Mouse (Mus musculus): ENCODE measurements around the gene Capn15. TPM values are rescaled to one million over a fixed set of nuclear protein-coding genes. Genes with fewer than 3 reads are reported as not detected.

Capn15 gene
- total RNA-seq, 2 experiments from 2014 or later, result 15.8 to 16.2 TPM

GRCm38 (mm10) chr17:25919786-25920642, 65.6 kb downstream of the Capn15 start:
- DNase-seq, result peak; percentile 100

DNA sequence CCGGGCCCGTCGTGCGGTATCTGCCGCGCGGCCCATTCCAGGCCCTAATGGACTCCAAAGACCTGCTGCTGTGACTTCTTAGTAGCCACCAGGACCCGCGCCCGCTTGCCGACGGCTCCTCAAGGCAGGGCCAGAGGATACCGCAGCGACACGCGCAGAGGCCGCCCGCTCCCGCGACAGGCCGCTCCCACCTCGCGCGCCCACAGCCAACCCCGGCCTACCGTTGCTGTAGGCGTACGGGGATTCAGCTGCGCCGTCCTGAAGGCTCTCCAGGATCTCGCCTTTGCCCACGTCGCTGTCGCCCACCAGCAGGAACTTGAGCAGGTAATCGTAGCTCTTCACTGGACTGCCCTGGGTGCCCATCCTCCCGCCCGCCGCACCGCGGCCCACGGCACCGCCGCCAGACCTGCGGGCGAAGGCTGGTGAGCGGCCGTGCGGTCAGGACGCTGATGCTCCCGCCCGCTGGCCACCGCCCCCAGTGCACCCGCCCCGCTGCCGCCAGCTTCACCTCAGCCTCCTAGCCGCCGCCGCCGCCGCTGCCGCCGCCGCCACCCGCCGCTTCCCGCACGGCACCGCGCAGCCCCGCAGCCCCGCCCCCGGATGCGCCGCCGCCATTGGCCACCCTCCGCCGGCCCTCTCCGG, 66.3 kb downstream of the Capn15 start, which contains the start of gene Rab40c:
Gene Rab40c, minus strand, starts transcription at position 584 of the 642 bp plus-strand sequence.
- peak; percentile 63 for DNase-seq

- DNase-seq, result peak; percentile 8
These were observed 67.4 kb downstream of the Capn15 start for GRCm38 (mm10) chr17:25918037-25918750.

DNA sequence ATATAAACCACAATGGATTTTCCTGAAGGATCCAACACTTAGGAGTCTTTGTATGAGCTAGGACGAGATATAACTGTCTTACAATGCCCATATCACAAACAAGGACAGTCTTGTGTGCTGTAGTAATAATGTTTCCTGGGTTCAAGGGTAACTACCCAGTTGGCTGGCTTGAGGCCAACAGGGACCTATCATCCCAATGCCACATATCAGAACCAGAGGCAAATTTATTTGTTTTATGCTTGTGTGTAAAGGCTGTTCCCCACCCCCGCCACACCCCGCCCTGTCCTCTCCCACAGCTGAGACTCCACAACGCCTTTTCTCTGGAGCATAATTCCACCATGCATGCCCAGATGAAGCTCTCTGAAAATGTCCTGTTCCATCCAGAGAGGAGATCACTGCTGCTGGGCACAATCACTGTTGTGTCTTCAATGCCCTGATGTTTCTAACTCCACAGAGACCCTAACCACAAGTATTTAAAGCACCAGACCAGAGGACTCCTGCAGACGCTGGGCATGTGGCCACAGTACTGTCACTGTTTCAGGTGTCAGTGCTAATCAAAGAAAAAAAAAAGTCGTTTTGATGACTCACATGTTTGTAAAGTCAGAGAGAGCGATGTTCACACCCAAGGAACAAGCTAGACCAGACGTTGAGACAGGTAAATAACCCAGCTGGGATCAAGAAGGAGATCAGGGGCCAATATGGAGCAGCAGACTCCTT, 68.5 kb downstream of the Capn15 start:
- DNase-seq, result peak; percentile 74

GRCm38 (mm10) chr17:25914295-25914694, 71.3 kb downstream of the Capn15 start:
- no peak for DNase-seq

GRCm38 (mm10) chr17:25913877-25914275, 71.7 kb downstream of the Capn15 start:
- DNase-seq, result peak; percentile 9

DNA sequence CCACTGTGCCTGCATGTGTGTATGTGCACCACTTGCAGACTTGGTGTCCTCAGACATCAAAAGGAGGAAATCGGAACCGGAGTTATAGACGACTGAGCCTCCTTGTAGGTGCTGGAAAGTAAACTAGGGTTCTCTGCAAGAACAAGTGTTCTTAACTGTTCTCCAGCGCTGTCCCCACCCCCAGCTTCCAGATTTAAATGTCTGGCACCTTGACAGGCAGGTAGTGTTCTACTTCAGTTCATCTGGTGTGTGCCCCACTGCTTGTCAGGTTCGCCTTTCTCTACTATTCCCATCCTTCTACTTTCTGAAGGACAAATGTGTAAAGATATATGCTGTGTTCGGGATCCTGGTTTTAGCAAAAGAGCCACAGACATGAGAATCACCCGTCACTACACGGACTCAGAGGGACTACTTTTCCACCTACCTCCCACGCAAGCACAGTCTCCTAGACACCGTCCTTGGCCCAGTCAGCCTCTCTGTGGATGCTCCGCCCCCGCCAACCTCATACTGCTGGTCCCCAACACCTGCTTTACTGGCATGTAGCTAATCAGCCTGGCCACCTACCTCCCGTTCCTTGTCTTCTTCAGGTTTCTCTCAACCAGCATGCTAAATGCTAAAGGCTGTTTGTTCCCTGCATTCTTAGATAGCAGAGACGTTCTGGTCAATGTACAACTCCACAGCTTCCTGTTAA, 72.3 kb downstream of the Capn15 start:
- peak; percentile 45 for DNase-seq

DNA sequence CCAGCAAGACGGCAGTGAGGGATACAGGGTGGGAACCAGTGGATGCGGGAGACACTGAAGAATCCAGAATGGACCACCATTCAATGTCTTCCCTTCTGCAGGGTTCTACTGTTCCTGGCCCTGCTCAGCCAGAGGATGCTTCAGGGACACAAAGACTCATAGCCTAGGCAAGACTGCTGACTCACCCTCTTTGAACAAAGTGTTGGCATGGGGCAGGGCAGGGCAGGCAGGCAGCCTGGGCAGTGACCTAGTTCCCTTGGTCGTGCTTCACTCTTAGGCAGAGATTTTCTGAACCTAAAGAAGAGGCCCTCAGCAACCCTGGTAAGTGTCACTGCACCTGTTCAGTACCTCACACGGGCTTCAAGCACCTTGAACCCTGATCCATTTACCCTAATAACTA, 73.8 kb downstream of the Capn15 start:
- peak; percentile 65 for DNase-seq

Other genes with a start within 250 kb of the Capn15 start
- not detected for gene Mslnl, start 249.8 kb downstream of the Capn15 start, total RNA-seq (2021)
- gene Msln, start 231.4 kb downstream of the Capn15 start, total RNA-seq (2021), result 10 to 100 TPM; 13.6 to 19.0 TPM
- 10 to 100 TPM; 31.9 to 39.7 TPM for gene Narfl, start 212.0 kb downstream of the Capn15 start, total RNA-seq (2021)
- gene Haghl, start 200.1 kb downstream of the Capn15 start, total RNA-seq (2021), result 10 to 100 TPM; 22.5 to 35.3 TPM
- not detected for gene Ccdc78, start 199.2 kb downstream of the Capn15 start, total RNA-seq (2021)
- 10 to 100 TPM; 63.1 to 76.4 TPM for gene Fam173a, start 192.9 kb downstream of the Capn15 start, total RNA-seq (2021)
- gene AC134908.4, start 190.1 kb downstream of the Capn15 start, total RNA-seq (2021), result under 1 TPM in 1 of 2 experiments, not detected in 1; 0.48 TPM
- gene Metrn, start 188.7 kb downstream of the Capn15 start, total RNA-seq (2021), result 10 to 100 TPM; 28.0 to 45.1 TPM
- gene Fbxl16, start 176.7 kb downstream of the Capn15 start, total RNA-seq (2021), result 10 to 100 TPM; 11.6 to 14.5 TPM
- 10 to 100 TPM; 17.6 to 23.1 TPM for gene Wdr24, start 162.2 kb downstream of the Capn15 start, total RNA-seq (2021)
- 10 to 100 TPM; 54.9 to 62.3 TPM for gene Jmjd8, start 156.9 kb downstream of the Capn15 start, total RNA-seq (2021)
- 100 to 1,000 TPM; 138 to 157 TPM for gene Stub1, start 152.4 kb downstream of the Capn15 start, total RNA-seq (2021)
- 10 to 100 TPM; 11.9 to 14.6 TPM for gene Rhbdl1, start 148.5 kb downstream of the Capn15 start, total RNA-seq (2021)
- gene Gm20683, start 144.0 kb downstream of the Capn15 start, total RNA-seq (2021), result 10 to 100 TPM in 1 of 2 experiments, 1 to 10 TPM in 1; 7.0 to 12.3 TPM
- gene Rhot2, start 140.9 kb downstream of the Capn15 start, total RNA-seq (2021), result 10 to 100 TPM; 71.6 to 98.5 TPM
- gene Wdr90, start 124.3 kb downstream of the Capn15 start, total RNA-seq (2021), result 10 to 100 TPM; 17.5 to 24.1 TPM
- 100 to 1,000 TPM; 319 to 366 TPM for gene Mcrip2, start 117.0 kb downstream of the Capn15 start, total RNA-seq (2021)
- 10 to 100 TPM; 66.8 to 69.2 TPM for gene Mettl26, start 110.7 kb downstream of the Capn15 start, total RNA-seq (2021)
- 1 to 10 TPM in 1 of 2 experiments, under 1 TPM in 1; 0.78 to 2.7 TPM for gene Wfikkn1, start 104.9 kb downstream of the Capn15 start, total RNA-seq (2021)
- gene Rab40c, start 66.1 kb downstream of the Capn15 start, total RNA-seq (2021), result 10 to 100 TPM; 16.9 to 25.6 TPM
- gene Pigq, start 40.9 kb downstream of the Capn15 start, total RNA-seq (2021), result 100 to 1,000 TPM; 101 to 118 TPM
- 1 to 10 TPM in 1 of 2 experiments, under 1 TPM in 1; 0.30 to 1.4 TPM for gene Nhlrc4, start 40.8 kb downstream of the Capn15 start, total RNA-seq (2021)
- gene A930017K11Rik, start 33.2 kb downstream of the Capn15 start, total RNA-seq (2021), result not detected
- 10 to 100 TPM; 15.3 to 23.8 TPM for gene Rab11fip3, start 83.8 kb upstream of the Capn15 start, total RNA-seq (2021)
- 10 to 100 TPM; 50.4 to 63.7 TPM for gene Decr2, start 104.5 kb upstream of the Capn15 start, total RNA-seq (2021)
- gene Nme4, start 109.8 kb upstream of the Capn15 start, total RNA-seq (2021), result 1 to 10 TPM; 4.5 to 6.5 TPM
- 1 to 10 TPM; 4.2 to 4.9 TPM for gene Tmem8, start 127.5 kb upstream of the Capn15 start, total RNA-seq (2021)
- 100 to 1,000 TPM; 100 to 101 TPM for gene Mrpl28, start 137.7 kb upstream of the Capn15 start, total RNA-seq (2021)
- 10 to 100 TPM; 35.0 to 38.9 TPM for gene Axin1, start 152.9 kb upstream of the Capn15 start, total RNA-seq (2021)
- gene Pdia2, start 213.3 kb upstream of the Capn15 start, total RNA-seq (2021), result 1 to 10 TPM; 1.4 to 2.2 TPM
- gene Rgs11, start 217.2 kb upstream of the Capn15 start, total RNA-seq (2021), result 10 to 100 TPM in 1 of 2 experiments, 1 to 10 TPM in 1; 8.7 to 21.2 TPM
- gene Arhgdig, start 222.0 kb upstream of the Capn15 start, total RNA-seq (2021), result 10 to 100 TPM in 1 of 2 experiments, 1 to 10 TPM in 1; 8.6 to 15.8 TPM

Measured in adrenal gland, postnatal 10 days (tissue).